Mouse (Mus musculus) olfactory bulb, adult 2 months (tissue): ENCODE results near the gene Snx1.

Experiments
- CTCF ChIP-seq: fragments of 200-500 bp; IDR thresholded peaks from 2 replicates; pipeline ENCODE4 v1.5.1; 2012; ENCODE audit warnings: low read depth, mild to moderate bottlenecking, low read length, moderate library complexity; ENCODE audit not compliant: insufficient read depth
- POLR2A ChIP-seq: fragments of 200-500 bp; IDR thresholded peaks from 2 replicates; pipeline ENCODE4 v1.6.1; 2012; ENCODE audit warnings: mild to moderate bottlenecking, low read depth, low read length, moderate library complexity; ENCODE audit not compliant: insufficient read depth

DNA sequence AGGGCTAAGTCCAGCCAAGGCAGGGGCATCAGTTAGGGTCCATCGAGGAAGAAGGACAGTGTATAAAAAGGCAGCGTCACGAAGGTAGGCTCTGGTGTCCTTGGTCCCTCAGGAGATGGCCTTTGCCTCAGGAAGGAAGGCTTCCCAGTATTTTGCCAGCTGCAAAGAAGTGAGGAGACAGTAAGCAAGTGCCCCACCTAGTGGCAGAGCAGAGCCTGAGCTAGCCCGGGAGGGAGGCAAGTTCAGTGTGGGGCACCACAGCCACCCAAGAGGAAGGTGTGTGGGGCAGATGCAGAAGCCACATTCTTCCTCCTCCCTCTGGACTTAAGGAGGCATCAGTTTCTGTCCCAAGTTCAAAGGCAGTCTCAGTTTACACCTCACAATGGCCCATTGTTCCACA lies 38.0 kb downstream of the Snx1 start:
- TF ChIP-seq CTCF, result peak; percentile 63; the same call in 1 of the 2 replicates
- TF ChIP-seq POLR2A, result no peak
